Mouse (Mus musculus): ENCODE measurements at regions not wholly inside any gene's neighbourhood (a gene's known extent, or its start where the extent isn't known, plus 50 kb on each side); places are given as distances from the start of the nearest gene placed in this dataset.

GRCm38 (mm10) chr6:49983740-49984139 lies 126.3 kb upstream of the Mpp6 start:
- no peaks in the 10 kb centered on the region for H3K9me3 ChIP-seq (ENCODE audit: low read length)
- TF ChIP-seq POU5F1 (IDR thresholded peaks at IDR 0.05; ENCODE audit: borderline replicate concordance, low read length), result no peak
- no peak for TF ChIP-seq CTCF (conservative IDR thresholded peaks at IDR 0.05; ENCODE audit: low read length)
- TF ChIP-seq NANOG (IDR thresholded peaks at IDR 0.05; ENCODE audit: borderline replicate concordance, low read length), result no peak
- H3K4me1 ChIP-seq (replicated peaks; ENCODE audit: low read depth, low read length), result no peaks in the 10 kb centered on the region
- no peaks in the 10 kb centered on the region for H3K27me3 ChIP-seq (ENCODE audit: insufficient read depth, low read length)
- H3K36me3 ChIP-seq (ENCODE audit: insufficient read depth, low read length), result no peaks in the 10 kb centered on the region
- H3K4me3 ChIP-seq (replicated peaks; ENCODE audit: low read length), result no peak overlapping the region

- H3K4me3 ChIP-seq (replicated peaks; ENCODE audit: low read length), result no peak overlapping the region
- TF ChIP-seq NANOG (IDR thresholded peaks at IDR 0.05; ENCODE audit: borderline replicate concordance, low read length), result no peak
- no peak for TF ChIP-seq POU5F1 (IDR thresholded peaks at IDR 0.05; ENCODE audit: borderline replicate concordance, low read length)
- no peak for TF ChIP-seq CTCF (conservative IDR thresholded peaks at IDR 0.05; ENCODE audit: low read length)
- no peaks in the 10 kb centered on the region for H3K9me3 ChIP-seq (ENCODE audit: low read length)
- H3K27me3 ChIP-seq (ENCODE audit: insufficient read depth, low read length), result no peaks in the 10 kb centered on the region
- no peaks in the 10 kb centered on the region for H3K4me1 ChIP-seq (replicated peaks; ENCODE audit: low read depth, low read length)
- no peaks in the 10 kb centered on the region for H3K36me3 ChIP-seq (ENCODE audit: insufficient read depth, low read length)
Observed at GRCm38 (mm10) chr6:49985127-49985526, 124.9 kb upstream of the Mpp6 start.

GRCm38 (mm10) chr6:49987141-49987540 lies 122.9 kb upstream of the Mpp6 start:
- H3K4me1 ChIP-seq (replicated peaks; ENCODE audit: low read depth, low read length), result no peaks in the 10 kb centered on the region
- TF ChIP-seq NANOG (IDR thresholded peaks at IDR 0.05; ENCODE audit: borderline replicate concordance, low read length), result no peak
- TF ChIP-seq POU5F1 (IDR thresholded peaks at IDR 0.05; ENCODE audit: borderline replicate concordance, low read length), result no peak
- no peaks in the 10 kb centered on the region for H3K9me3 ChIP-seq (ENCODE audit: low read length)
- no peaks in the 10 kb centered on the region for H3K36me3 ChIP-seq (ENCODE audit: insufficient read depth, low read length)
- no peak overlapping the region for H3K4me3 ChIP-seq (replicated peaks; ENCODE audit: low read length)
- H3K27me3 ChIP-seq (ENCODE audit: insufficient read depth, low read length), result no peaks in the 10 kb centered on the region

- Histone ChIP-seq H3K4me3 (replicated peaks; ENCODE audit: low read length) (no peak overlapping the region), H3K36me3 (ENCODE audit: insufficient read depth, low read length) (no peaks in the 10 kb centered on the region), H3K9me3 (ENCODE audit: low read length) (no peaks in the 10 kb centered on the region), H3K4me1 (replicated peaks; ENCODE audit: low read depth, low read length) (no peaks in the 10 kb centered on the region), H3K27me3 (ENCODE audit: insufficient read depth, low read length) (no peaks in the 10 kb centered on the region)
- TF ChIP-seq POU5F1 (IDR thresholded peaks at IDR 0.05; ENCODE audit: borderline replicate concordance, low read length) (no peak), NANOG (IDR thresholded peaks at IDR 0.05; ENCODE audit: borderline replicate concordance, low read length) (no peak), CTCF (conservative IDR thresholded peaks at IDR 0.05; ENCODE audit: low read length) (no peak)
Observed at GRCm38 (mm10) chr6:49987541-49988210, 122.4 kb upstream of the Mpp6 start.

GRCm38 (mm10) chr6:49989585-49990521 lies 120.2 kb upstream of the Mpp6 start:
- TF ChIP-seq POU5F1 (IDR thresholded peaks at IDR 0.05; ENCODE audit: borderline replicate concordance, low read length) (no peak), NANOG (IDR thresholded peaks at IDR 0.05; ENCODE audit: borderline replicate concordance, low read length) (no peak), CTCF (conservative IDR thresholded peaks at IDR 0.05; ENCODE audit: low read length) (no peak)
- H3K36me3 ChIP-seq (ENCODE audit: insufficient read depth, low read length), result no peaks in the 10 kb centered on the region

GRCm38 (mm10) chr6:49990522-49990858 lies 119.6 kb upstream of the Mpp6 start:
- Histone ChIP-seq H3K9me3 (ENCODE audit: low read length) (no peaks in the 10 kb centered on the region), H3K4me1 (replicated peaks; ENCODE audit: low read depth, low read length) (no peaks in the 10 kb centered on the region), H3K36me3 (ENCODE audit: insufficient read depth, low read length) (no peaks in the 10 kb centered on the region), H3K27me3 (ENCODE audit: insufficient read depth, low read length) (no peaks in the 10 kb centered on the region), H3K4me3 (replicated peaks; ENCODE audit: low read length) (no peak overlapping the region)
- no peak for TF ChIP-seq CTCF (conservative IDR thresholded peaks at IDR 0.05; ENCODE audit: low read length)
- no peak for TF ChIP-seq NANOG (IDR thresholded peaks at IDR 0.05; ENCODE audit: borderline replicate concordance, low read length)
- TF ChIP-seq POU5F1 (IDR thresholded peaks at IDR 0.05; ENCODE audit: borderline replicate concordance, low read length), result no peak

More at GRCm38 (mm10) chr6:49989585-49990521, 120.2 kb upstream of the Mpp6 start:
- Histone ChIP-seq H3K27me3 (ENCODE audit: insufficient read depth, low read length) (no peaks in the 10 kb centered on the region), H3K4me3 (replicated peaks; ENCODE audit: low read length) (no peak overlapping the region), H3K9me3 (ENCODE audit: low read length) (no peaks in the 10 kb centered on the region), H3K4me1 (replicated peaks; ENCODE audit: low read depth, low read length) (no peaks in the 10 kb centered on the region)

GRCm38 (mm10) chr6:49999365-49999764 lies 110.7 kb upstream of the Mpp6 start:
- TF ChIP-seq POU5F1 (IDR thresholded peaks at IDR 0.05; ENCODE audit: borderline replicate concordance, low read length), result no peak
- no peak for TF ChIP-seq NANOG (IDR thresholded peaks at IDR 0.05; ENCODE audit: borderline replicate concordance, low read length)
- no peak for TF ChIP-seq CTCF (conservative IDR thresholded peaks at IDR 0.05; ENCODE audit: low read length)
- no peaks in the 10 kb centered on the region for H3K9me3 ChIP-seq (ENCODE audit: low read length)
- no peak overlapping the region for H3K4me3 ChIP-seq (replicated peaks; ENCODE audit: low read length)
- H3K27me3 ChIP-seq (ENCODE audit: insufficient read depth, low read length), result no peaks in the 10 kb centered on the region
- H3K36me3 ChIP-seq (ENCODE audit: insufficient read depth, low read length), result no peaks in the 10 kb centered on the region
- H3K4me1 ChIP-seq (replicated peaks; ENCODE audit: low read depth, low read length), result no peaks in the 10 kb centered on the region

- no peaks in the 10 kb centered on the region for H3K36me3 ChIP-seq (ENCODE audit: insufficient read depth, low read length)
- no peaks in the 10 kb centered on the region; the same call in 1 of the 2 replicates for H3K27me3 ChIP-seq (ENCODE audit: insufficient read depth, low read length)
- H3K4me3 ChIP-seq (replicated peaks; ENCODE audit: low read length), result no peak overlapping the region
- TF ChIP-seq POU5F1 (IDR thresholded peaks at IDR 0.05; ENCODE audit: borderline replicate concordance, low read length) (no peak), CTCF (conservative IDR thresholded peaks at IDR 0.05; ENCODE audit: low read length) (no peak), NANOG (IDR thresholded peaks at IDR 0.05; ENCODE audit: borderline replicate concordance, low read length) (no peak)
- H3K4me1 ChIP-seq (replicated peaks; ENCODE audit: low read depth, low read length), result peaks cover 11% of the 10 kb centered on the region
- H3K9me3 ChIP-seq (ENCODE audit: low read length), result no peaks in the 10 kb centered on the region
Observed at GRCm38 (mm10) chr6:50008074-50008473, 102.0 kb upstream of the Mpp6 start.
